Mouse (Mus musculus): ENCODE results near the gene Grid2.

DNA sequence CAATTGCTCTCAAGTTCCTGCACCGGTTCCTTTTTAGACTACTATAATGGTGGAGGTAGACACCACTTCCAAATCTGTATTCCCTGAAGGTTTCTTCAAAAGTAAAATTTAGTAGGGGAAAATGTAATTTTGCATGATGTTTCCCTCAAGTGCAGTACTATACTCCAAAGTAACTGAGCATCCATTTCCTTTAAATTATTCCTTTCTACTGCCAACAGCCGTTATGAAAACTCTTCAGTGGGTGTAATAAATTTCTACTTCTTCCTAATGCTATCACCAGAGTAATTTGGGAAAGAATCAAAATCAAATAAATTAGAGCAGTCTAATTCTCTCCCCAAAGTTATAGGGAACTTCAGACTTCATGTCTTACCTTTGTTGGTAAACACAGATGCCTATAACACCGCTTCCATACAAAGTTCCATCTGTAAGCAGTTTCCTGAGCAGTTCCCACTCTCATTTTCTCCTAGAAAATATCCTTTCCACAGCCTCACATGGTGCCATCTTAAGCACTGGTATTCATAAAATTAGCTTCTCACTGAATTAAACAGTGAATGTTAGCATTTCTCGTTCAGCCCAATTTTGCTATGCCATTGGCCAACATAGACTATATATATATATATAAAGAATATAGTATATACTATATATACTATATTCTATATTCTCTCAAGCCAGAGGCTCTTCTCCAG lies 1142.9 kb downstream of the Grid2 start:
- TF ChIP-seq CTCF (IDR thresholded peaks at IDR 0.05; ENCODE audit: control insufficient read depth, insufficient read depth, low read length): no peak
- no peak for TF ChIP-seq POLR2A (IDR thresholded peaks at IDR 0.05; ENCODE audit: borderline replicate concordance, control insufficient read depth, low read depth, low read length)

Measured in bone marrow, adult 2 months (tissue).